Mouse (Mus musculus) layer of hippocampus, adult 11-12 months (tissue): ENCODE results near the gene Adcy3.

Experiments
- DNase-seq: peaks from one replicate; pipeline ENCODE4 v3.0.0; 2022; ENCODE audit warnings: low spot score

Gene Adcy3

DNA sequence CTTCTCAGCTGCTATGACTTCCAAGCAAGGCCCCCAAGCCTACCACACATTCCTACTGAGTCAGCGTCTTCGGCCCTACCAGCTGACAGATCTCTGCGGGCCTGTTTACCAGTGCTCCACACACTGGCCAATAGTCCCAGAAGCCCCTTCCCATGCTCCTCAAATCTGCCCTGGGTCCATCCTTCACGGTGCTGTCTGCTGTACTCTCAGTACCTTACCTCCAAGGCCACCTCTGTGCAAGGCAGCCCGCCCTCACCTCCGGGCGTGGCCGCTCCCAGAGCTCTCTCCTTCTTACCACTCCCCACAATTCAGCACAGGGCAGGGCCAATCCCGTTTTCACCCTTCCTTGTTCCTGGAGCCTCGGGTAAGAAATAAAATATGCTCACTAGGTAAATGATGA, 112.8 kb downstream of the Adcy3 start:
- no peak for DNase-seq

DNA sequence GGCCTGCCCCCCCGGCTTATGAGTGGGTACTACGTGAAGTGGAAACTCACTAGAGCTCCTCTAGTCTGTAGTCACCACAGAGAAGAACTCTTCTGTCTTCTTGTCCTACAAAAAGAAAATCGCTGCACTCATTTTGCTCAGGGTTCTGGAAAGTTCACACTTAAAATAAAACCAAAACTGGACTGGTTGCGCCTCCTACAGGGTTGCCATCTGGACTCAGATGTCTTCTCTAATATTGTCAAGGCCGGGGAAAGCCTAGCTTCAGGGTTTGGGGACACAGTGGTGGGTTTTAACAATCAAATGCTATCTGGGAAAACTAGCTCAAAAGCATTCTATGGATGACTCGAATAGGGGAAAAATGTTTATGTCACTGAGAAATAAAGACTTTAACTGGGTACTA, 116.9 kb downstream of the Adcy3 start:
- DNase-seq = no peak

DNA sequence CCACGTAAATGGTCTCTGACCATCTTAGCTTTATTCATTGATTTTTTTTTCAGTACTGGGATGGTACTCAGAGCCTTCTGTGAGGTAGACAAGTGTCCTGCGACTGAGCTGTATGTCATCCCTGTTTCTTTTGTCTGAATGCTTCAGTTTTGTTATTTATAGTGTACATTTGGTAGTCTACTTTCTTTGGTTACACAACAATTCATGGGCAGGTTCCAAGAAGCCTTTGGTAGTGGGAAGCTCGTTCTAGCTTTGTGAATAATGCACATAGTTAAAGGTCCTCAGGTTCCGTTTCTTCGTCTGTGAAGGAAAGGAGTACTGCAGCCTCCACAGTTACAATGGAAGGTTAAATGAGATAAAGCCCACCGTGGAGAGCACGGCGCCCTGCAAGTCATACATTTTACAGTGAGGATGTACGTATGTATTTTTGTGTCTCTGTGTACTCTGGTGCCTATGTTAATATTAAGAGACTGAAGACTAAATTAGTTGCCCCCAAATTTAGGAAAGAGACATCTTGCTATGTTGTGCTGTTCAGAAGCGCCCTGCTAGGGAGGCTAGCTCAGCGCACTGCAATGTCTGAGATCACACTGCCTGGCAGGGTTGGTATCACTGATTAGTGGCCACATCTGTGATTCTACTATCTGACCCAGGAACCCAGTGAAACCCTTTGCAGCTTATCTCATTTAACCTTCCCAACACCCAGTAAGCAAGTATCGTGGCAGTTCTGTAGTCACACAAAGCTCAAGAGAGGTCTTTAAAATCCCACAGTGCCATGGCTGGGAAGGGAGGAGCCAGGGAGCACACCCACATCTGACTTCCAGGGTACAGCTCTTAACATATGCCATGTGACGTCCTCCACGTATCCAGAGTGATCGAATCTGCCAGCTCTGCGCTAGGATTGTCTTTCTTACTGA, 120.1 kb downstream of the Adcy3 start:
- no peak for DNase-seq
